Mouse (Mus musculus) kidney, postnatal 36 days (tissue): Measurements from ENCODE around the gene Tdrkh.
A peak's percentile ranks its signal among the peaks of the same experiment; 100 is the strongest.

Experiments used
- DNase-seq, 2 experiments: peaks; one replicate each; pipeline ENCODE4 v3.0.0; 2021 to 2022; ENCODE audit warnings: mixed read lengths in 2 of 2

Gene Tdrkh

GRCm38 (mm10) chr3:94463926-94464578, 51.0 kb downstream of the Tdrkh start:
- no peak for DNase-seq

DNA sequence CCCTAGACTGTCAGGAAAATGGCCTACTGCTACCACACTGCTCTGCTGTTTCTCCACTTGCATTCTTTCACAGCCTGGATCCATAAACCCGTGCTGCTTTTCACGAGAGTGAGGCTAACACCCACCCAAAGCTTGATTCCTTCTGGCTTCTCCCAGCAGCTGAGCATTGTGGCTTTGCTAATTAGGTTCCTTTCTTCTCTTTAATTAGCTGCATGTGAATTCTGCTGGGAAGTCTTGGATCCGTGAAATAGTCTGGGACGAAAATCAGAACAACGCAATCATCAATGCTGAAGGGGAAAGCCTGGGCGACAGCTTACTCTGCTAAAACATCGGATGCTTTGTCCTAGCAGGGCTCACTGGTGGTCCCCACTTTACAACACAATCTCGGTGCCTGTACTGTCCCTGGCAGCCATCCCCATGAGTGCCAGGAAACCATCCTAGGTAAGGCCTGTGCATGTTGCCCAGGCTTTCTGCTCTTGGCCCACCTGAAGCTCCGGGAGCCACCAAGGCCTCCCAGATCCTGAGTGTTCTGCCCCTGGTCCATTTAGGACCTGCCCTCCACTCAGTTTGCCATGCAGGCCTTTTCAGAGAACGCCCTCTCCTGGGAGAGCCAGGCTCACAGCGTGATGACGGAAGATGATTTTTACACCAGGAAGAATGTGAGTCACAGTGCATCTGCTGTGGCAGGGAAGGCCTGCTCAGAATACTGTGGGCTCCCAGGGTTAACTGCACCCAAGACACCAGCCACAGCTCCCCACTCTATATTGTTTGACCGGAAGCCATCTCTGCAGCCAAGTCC, 52.8 kb downstream of the Tdrkh start:
- no peak for DNase-seq

- no peak for DNase-seq
Measured at GRCm38 (mm10) chr3:94468931-94469330, 55.9 kb downstream of the Tdrkh start.

DNA sequence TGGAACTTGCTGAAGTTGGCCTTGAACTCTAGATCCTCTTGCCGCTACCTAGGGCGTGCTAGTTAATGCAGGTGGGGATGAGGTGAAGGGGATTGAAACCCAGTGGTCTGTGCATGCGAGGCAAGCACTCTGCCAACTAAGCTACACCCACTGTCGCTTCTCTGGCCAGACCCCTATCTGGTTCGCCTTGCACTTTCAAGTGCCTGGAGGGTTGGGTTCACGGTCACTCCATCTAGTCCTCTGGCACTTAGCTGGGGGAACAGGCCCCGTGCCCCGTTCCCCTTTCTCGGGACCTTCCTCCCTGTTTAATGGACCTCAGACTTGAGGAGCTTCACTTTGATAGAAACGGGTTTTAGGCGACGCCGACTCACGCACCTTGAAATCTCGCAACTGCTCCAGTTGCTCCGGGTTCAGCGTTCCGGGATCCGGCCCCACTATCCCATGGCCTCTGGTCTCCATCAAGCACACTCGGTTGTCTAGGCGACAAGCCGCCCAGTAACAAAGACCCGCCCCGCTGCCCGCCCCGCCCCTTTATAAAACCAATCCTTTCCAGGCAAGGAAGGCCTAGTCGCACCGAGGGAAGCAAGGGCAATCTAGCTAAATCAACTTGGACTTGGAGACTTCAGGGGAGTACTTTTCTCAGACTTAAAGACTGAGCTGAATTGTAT, 59.5 kb downstream of the Tdrkh start:
- DNase-seq, result peak; percentile 32 to 52

DNA sequence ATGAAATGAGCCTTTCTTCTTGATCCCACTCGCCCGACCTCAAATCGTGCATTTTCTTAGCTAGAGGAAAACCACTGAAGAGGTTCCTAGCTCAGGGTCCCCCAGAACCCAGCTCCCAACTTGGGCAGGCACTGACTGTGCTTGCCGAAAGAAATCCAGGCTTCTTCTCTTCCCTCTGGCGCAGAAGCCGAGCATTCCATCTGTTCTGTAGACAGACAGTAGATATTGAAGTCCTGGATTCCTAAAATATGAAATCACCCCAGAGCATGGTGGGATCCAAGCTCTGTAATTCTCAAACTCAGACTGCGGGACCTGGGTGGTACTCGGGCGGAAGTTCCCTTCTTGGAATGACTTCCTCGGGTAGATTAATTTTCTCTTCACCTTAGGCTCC, 60.0 kb downstream of the Tdrkh start:
- no peak for DNase-seq

DNA sequence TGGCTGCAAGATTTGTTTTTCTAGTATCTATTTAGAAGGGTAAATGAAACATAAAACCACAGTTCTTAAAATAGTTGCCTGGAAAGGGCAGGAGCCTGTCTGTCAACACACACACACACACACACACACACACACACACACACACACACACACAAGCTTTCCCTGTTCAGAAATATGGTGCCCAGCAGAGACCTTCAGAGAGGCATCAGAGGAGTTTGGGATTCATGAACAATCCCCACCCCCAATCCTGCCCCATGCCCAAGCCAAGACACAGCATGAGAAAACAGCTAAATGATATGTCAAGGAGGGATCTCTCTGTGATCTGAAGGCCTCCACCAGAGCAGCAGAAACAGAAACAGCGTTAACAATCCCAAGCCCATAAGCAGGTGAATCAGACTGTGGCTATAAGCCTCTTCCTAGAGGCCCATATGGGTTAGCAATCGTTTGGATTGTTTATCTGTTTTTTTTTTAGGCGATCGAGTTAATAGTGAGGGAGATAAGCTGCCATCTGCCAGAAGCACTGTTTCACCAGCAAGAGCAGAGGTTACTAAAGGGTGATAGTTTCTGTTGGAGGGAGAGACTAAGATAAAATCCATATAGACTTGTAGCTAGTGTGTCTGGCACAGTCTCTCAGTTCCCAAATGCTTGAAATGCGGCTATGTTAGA, 60.6 kb downstream of the Tdrkh start:
- no peak for DNase-seq

- peak; percentile 38 to 54 for DNase-seq
Measured at GRCm38 (mm10) chr3:94476301-94477035, 63.4 kb downstream of the Tdrkh start.

GRCm38 (mm10) chr3:94477444-94477843, 64.4 kb downstream of the Tdrkh start:
- no peak for DNase-seq

DNA sequence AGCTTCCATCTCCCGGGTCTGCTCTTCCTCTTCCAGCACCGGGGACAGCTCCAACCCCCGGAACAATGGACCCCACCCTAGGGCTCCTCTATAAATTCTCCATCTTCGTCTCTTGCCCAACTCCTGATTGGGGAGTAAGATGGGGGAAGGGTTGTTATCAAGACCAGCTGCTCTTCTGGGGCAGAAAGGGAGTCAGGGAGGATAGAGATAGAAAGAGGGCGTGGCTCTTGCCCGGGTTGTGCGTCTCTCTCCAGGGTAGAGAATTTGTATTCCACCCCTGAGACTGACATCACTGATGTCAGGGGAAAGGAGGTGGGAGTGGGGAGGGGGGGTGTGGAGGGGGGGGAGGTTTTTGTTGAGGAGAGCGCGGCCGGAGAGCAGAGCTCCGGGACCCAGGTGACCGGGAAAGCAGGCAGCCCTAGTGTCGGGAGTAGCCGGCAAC, 64.9 kb downstream of the Tdrkh start, which contains the start of gene Celf3:
Gene Celf3 (plus strand): TSS at position 315 of the 442 bp plus-strand sequence.
- DNase-seq, result peak in 1 of 2 experiments; percentile 20

DNA sequence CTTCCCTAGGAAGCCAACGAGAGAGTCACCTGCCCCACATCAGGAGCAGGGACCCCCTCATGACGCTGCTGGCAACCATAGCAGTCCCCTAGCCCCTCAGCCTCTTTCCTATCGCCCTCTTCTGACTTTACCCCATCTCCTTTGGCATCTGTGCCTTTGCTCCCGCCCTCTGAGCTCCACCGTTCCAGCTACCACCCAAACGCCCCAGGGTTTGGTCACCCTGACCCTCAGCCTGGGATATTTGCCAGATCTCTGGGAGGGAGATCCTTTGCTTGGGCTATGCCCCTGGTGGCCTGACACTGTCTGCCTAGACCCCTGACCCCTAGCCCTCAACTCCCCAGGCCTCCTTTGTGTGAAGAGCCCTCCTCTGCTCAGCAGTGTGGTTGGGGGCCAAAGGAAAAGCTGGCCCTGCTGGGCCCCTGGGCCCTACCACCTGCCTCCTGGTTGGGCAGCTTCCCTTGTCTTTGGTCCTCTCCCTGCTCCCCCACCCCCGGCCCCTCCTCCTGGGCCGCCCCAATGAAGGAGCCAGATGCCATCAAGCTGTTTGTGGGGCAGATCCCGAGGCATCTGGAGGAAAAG, 65.6 kb downstream of the Tdrkh start:
- DNase-seq, result no peak

- peak in 1 of 2 experiments; percentile 39 for DNase-seq
Measured at GRCm38 (mm10) chr3:94479564-94479963, 66.5 kb downstream of the Tdrkh start.

DNA sequence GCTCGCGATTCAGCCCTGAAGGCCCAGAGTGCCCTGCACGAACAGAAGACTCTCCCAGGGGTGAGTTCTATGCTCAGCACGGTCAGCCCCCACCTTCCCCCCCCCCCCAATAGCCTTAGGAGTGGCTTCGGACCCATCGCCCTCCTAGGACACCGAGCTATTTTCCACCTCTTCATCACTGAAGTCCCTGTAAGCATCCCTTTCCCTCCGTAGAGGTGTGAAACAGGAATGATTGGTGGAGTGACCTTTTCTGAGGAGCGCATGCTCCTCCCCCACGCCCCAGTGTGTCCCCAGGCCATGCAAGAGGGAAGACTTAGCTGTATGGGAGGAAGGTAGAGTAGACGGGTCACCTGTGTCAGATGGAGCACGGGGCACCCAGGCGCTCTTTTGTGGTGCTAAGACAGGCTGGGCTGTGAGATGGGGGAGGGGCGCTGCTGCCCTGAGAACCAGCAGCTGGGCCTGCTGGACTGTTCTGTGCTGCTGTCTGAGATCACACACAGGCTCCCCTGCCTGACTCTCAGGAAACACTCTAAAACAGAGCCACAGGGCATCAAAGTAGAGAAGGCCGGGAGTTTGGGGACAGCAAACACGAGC, 67.3 kb downstream of the Tdrkh start, which contains the start of gene Riiad1:
Gene Riiad1 (minus strand): TSS at position 51 of the 594 bp plus-strand sequence.
- no peak for DNase-seq

DNA sequence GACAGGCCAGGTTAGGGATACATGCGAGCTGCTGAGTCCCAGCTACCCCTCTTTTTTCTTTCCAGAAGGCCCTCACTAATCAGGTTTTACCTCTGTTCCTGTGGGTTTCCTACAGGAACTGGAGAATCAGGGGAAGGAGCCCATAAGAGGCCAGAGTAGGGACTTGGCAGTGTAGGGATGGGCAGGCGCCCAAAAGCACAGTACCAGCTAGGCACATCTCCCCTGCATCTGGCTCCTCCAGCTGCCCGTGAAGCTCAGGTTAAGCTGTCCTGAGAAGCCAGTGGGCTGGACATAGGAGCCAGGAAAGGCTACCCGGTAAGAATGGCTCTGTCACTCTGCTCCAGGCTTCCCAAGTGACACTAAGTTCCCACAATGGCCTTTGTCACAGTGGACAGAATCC, 68.4 kb downstream of the Tdrkh start:
- DNase-seq, result no peak

GRCm38 (mm10) chr3:94482764-94483385, 69.8 kb downstream of the Tdrkh start:
- no peak for DNase-seq

DNA sequence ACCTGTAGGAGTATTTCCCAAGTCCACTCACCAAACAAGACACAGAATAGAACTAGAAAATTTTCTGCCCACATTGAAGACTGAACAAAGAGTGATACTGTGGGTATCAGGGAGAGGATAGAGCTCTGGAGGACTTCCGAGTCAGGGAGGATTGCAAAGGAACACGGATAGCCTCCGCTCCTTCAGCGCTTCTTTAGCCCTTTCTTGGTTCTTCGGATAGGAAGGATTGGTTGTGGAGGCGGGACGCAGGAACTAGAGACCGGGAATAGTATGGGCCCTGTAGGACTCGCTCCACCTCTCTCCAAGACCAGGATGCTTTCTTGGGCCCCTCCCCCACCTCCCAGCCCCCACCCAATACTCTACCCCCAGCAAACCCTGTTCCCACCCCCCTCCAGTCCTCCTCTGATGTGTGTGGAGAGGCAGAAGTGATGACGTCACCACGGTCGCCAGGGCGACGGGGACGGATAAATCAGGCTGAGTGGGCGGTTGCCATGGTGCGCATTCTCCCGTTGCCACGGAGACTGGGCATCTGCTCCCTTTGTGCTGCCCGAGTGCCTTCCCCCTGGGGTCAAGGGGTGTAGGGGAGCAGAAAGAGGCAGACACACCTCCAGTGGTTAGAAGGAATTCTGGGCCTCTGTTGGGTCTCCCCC, 70.8 kb downstream of the Tdrkh start:
- DNase-seq, result peak in 1 of 2 experiments; percentile 22
